In genomic region chr17:64915025-64915424, GRCm38 (mm10) we compare ENCODE assay signal across 10 mouse cellular contexts.
A peak's percentile ranks its signal among the peaks of the same experiment; 100 is the strongest.
DNase-seq lines count a peak whose midpoint lies in the region; ATAC-seq and TF ChIP-seq lines count a peak whose summit lies in the region.
"Had no signal": no experiment of that assay in that cellular context is flagged by ENCODE, and none has a peak within 500 bp of the region (broad histone marks: within the 10 kb centered on the region; RNA-seq: fewer than 3 reads in every experiment).

No protein-coding gene starts in this region.

- ATAC-seq in heart, embryonic 12.5 days (ENCODE audit: insufficient number of reproducible peaks, low FRiP score), result no peak
- no peak for ATAC-seq in heart, postnatal 0 days (ENCODE audit: insufficient read depth, low read depth)
- ATAC-seq in monocyte, adult 5-6 weeks (replicated peaks; ENCODE audit: insufficient number of reproducible peaks, low FRiP score, low TSS enrichment, poor library complexity, severe bottlenecking), result no peak

- H3K27me3 ChIP-seq in heart, embryonic 12.5 days (replicated peaks), result no peaks in the 10 kb centered on the region; the same call in 1 of the 2 replicates
- H3K27me3 ChIP-seq in heart, postnatal 0 days (ENCODE audit: control insufficient read depth, insufficient read depth, low read length), result no peaks in the 10 kb centered on the region
- H3K27me3 ChIP-seq: CH12.LX; embryonic facial prominence, embryonic 15.5 days had no signal

- no peak overlapping the region for H3K4me3 ChIP-seq in heart, embryonic 12.5 days
- H3K4me3 ChIP-seq in heart, postnatal 0 days (ENCODE audit: low read depth, low read length), result no peak overlapping the region
- H3K4me3 ChIP-seq: embryonic facial prominence, embryonic 15.5 days had no signal

- H3K36me3 ChIP-seq in heart, embryonic 12.5 days, result no peaks in the 10 kb centered on the region
- H3K36me3 ChIP-seq in heart, postnatal 0 days (replicated peaks; ENCODE audit: control insufficient read depth, insufficient read depth, low read length), result no peaks in the 10 kb centered on the region
- H3K36me3 ChIP-seq: embryonic facial prominence, embryonic 15.5 days had no signal

- 59% methylated on average over 4 of the region's 4 CpGs for WGBS in heart, embryonic 12.5 days
- 58% methylated on average over 4 of the region's 4 CpGs for WGBS in heart, postnatal 0 days

- no peak for TF ChIP-seq CTCF in brain, embryonic 14.5 days (IDR thresholded peaks at IDR 0.05; ENCODE audit: borderline replicate concordance, extremely low read depth, insufficient read depth, insufficient read length)
- no peak for TF ChIP-seq CTCF in heart, postnatal 0 days (IDR thresholded peaks at IDR 0.05; ENCODE audit: low read depth)

- H3K4me2 ChIP-seq in heart, embryonic 12.5 days, result no peak overlapping the region
- no peak overlapping the region for H3K4me2 ChIP-seq in heart, postnatal 0 days (ENCODE audit: low read depth, low read length)
- H3K4me2 ChIP-seq: embryonic facial prominence, embryonic 15.5 days had no signal

- H3K4me1 ChIP-seq in heart, embryonic 12.5 days (replicated peaks), result peaks cover 9% of the 10 kb centered on the region
- H3K4me1 ChIP-seq in heart, postnatal 0 days (ENCODE audit: control insufficient read depth, insufficient read depth), result peaks cover 12% of the 10 kb centered on the region; the same call in 1 of the 2 replicates

- no peak for TF ChIP-seq POLR2A in brain, embryonic 14.5 days (IDR thresholded peaks at IDR 0.05; ENCODE audit: borderline replicate concordance, extremely low read depth, insufficient read depth, insufficient read length, poor library complexity, severe bottlenecking)

- no peak overlapping the region for H3K9ac ChIP-seq in heart, embryonic 12.5 days
- H3K9ac ChIP-seq in heart, postnatal 0 days (replicated peaks; ENCODE audit: low read depth, low read length), result no peak overlapping the region
- H3K9ac ChIP-seq: embryonic facial prominence, embryonic 15.5 days had no signal

- DNase-seq in heart, adult 11 months, result peak; percentile 94
- peak; percentile 57 for DNase-seq in brain, embryonic 14.5 days (ENCODE audit: low read depth)
- no peak for DNase-seq in heart, postnatal 0 days (ENCODE audit: low spot score)
- DNase-seq in lung, postnatal 25 days (ENCODE audit: low spot score), result peak; percentile 7
- no peak for DNase-seq in frontal cortex, postnatal 14 days (ENCODE audit: low spot score in 2 of 2)
- no peak for DNase-seq in urinary bladder, postnatal 10 days (ENCODE audit: low spot score)

- TF ChIP-seq EP300 in heart, postnatal 0 days (IDR thresholded peaks at IDR 0.05; ENCODE audit: low read depth), result no peak

- H3K9me3 ChIP-seq in heart, embryonic 12.5 days (replicated peaks), result 0 out of 2 replicates have a peak, but pooled peaks cover 3% of the 10 kb centered on the region
- no peaks in the 10 kb centered on the region for H3K9me3 ChIP-seq in heart, postnatal 0 days (replicated peaks; ENCODE audit: control insufficient read depth, low read length)
- H3K9me3 ChIP-seq: embryonic facial prominence, embryonic 15.5 days had no signal

- no peak overlapping the region for H3K27ac ChIP-seq in heart, embryonic 12.5 days (ENCODE audit: poor library complexity, severe bottlenecking)
- 0 out of 2 replicates have a peak overlapping the region, but pooled peaks have one; percentile 28 for H3K27ac ChIP-seq in heart, postnatal 0 days (ENCODE audit: low read depth)

Comparison
In these comparisons a context has a peak if more than half of its experiments do, and no peak if none do; other contexts are left out.
1. DNase-seq: peak in heart, adult 11 months (single experiment), brain, embryonic 14.5 days (single experiment) and lung, postnatal 25 days (single experiment); none in heart, postnatal 0 days (single experiment), frontal cortex, postnatal 14 days (0 of 2) and urinary bladder, postnatal 10 days (single experiment).